Mouse (Mus musculus) forebrain, embryonic 16.5 days (tissue): Measurements from ENCODE around the gene Galntl5. TPM values are rescaled to one million over a fixed set of nuclear protein-coding genes. Genes with fewer than 3 reads are reported as not detected.
"Not testable (repeated sequence)": the region's sequence is repeated elsewhere in the genome, so short reads cannot be mapped to it uniquely, and the experiment has no call there.

Experiments used
- ATAC-seq: fragments of 200-750 bp; cut with Nextera tagmentation; 2 replicates; pipeline ENCODE4 v1.8.0; 2017; ENCODE audit warnings: mild to moderate bottlenecking, moderate library complexity
- H3K27ac ChIP-seq: fragments of 300-500 bp; sonication (generic); 2 replicates; pipeline ENCODE4 v1.5.1; 2014; ENCODE audit warnings: low read length, control low read depth
- H3K27me3 ChIP-seq: fragments of 300-500 bp; sonication (generic); replicated peaks from 2 replicates; pipeline ENCODE4 v1.6.1; 2014; ENCODE audit warnings: low read length; ENCODE audit not compliant: control insufficient read depth, insufficient read depth
- H3K36me3 ChIP-seq: fragments of 300-500 bp; sonication (generic); 2 replicates; pipeline ENCODE4 v1.6.1; 2014; ENCODE audit not compliant: control insufficient read depth, insufficient read depth
- H3K4me1 ChIP-seq: fragments of 300-500 bp; sonication (generic); replicated peaks from 2 replicates; pipeline ENCODE4 v1.6.1; 2014; ENCODE audit warnings: low read length; ENCODE audit not compliant: control insufficient read depth, insufficient read depth
- H3K4me2 ChIP-seq: fragments of 300-500 bp; sonication (generic); 2 replicates; pipeline ENCODE4 v1.6.1; 2014; ENCODE audit warnings: mild to moderate bottlenecking, low read length, control low read depth
- H3K4me3 ChIP-seq: fragments of 300-500 bp; sonication (generic); replicated peaks from 2 replicates; pipeline ENCODE4 v1.5.1; 2014; ENCODE audit warnings: mild to moderate bottlenecking, low read length, control low read depth
- H3K9ac ChIP-seq: fragments of 300-500 bp; sonication (generic); replicated peaks from 2 replicates; pipeline ENCODE4 v1.6.1; 2014; ENCODE audit warnings: low read depth, low read length, control low read depth
- H3K9me3 ChIP-seq: fragments of 300-500 bp; sonication (generic); 2 replicates; pipeline ENCODE4 v1.6.1; 2016; ENCODE audit warnings: low read length; ENCODE audit not compliant: control insufficient read depth
- WGBS: fragments of 180-500 bp; shearing (Covaris S2); extraction: QIAGEN DNeasy Blood & Tissue Kit; methylation state at CpG from one replicate; pipeline ENCODE4 v1.1.7; 2014; 5-methylcytosine and 5-hydroxymethylcytosine counted together
- polyA plus RNA-seq: library from polyadenylated mRNA; unstranded; fragments of >200 nt; fragmentation: Nextera tagmentation; extraction: Ambion mirVana; gene quantifications from 2 replicates; pipeline ENCODE4 v1.2.1, GENCODE M21; 2015

Galntl5 gene
- polyA plus RNA-seq, 1 experiment from 2014 or later: not detected

DNA sequence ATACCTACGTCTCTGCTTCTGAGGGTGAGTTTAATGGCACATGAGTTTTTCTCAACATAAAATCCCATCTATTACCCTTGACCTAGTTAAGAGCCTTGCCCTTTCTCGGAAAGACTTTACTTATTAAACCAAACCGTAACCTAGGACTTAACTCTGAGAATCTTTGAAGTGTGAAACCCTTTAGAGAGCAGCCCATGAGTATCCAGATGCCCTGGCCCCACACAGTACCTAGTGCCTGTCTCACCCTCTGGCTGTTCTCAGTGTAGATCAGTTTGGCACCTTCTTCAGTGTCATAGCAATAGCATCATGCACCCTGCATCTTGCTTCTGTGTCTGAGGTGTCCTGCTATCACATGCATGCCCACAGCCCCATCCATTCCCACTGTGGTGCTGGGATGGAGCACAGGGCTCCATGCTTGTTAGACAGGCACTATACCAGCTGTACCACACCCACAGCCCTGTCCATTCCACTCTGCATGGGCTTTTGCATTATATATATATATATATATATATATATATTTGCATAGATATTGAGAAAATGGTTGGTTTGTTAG is 1.2 kb upstream of the Galntl5 start:
- no peaks in the 10 kb centered on the region for H3K4me1 ChIP-seq
- no peak overlapping the region for H3K9ac ChIP-seq
- WGBS: 96% methylated on average over 3 of the region's 3 CpGs
- no peaks in the 10 kb centered on the region for H3K9me3 ChIP-seq
- ATAC-seq: no peak
- H3K4me2 ChIP-seq: no peak overlapping the region
- no peak overlapping the region for H3K4me3 ChIP-seq
- no peak overlapping the region for H3K27ac ChIP-seq
- H3K36me3 ChIP-seq: no peaks in the 10 kb centered on the region
- H3K27me3 ChIP-seq: no peaks in the 10 kb centered on the region

DNA sequence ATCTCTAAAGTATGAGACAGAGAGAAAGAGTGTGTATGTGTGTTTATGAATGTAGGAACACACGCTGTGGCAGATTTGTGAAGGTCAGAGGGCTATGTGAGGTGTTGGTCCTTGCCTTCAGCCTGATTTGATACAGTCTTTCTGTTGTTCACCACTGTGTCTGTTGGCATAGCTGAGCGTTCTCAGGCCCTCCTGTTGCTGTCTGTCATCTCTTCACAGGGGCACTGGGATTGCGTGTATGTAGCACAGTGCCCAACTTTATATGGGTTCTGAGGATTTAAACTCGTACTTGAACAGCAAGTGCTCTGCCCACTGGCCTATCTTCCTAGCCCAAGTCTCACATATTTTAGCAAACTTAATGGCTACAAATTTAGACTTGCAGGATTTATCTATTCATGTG is 2.3 kb downstream of the Galntl5 start:
- ATAC-seq: no peak
- H3K36me3 ChIP-seq: no peaks in the 10 kb centered on the region
- H3K27me3 ChIP-seq: no peaks in the 10 kb centered on the region
- H3K4me2 ChIP-seq: no peak overlapping the region
- H3K9ac ChIP-seq: no peak overlapping the region
- no peak overlapping the region for H3K27ac ChIP-seq
- H3K9me3 ChIP-seq: no peaks in the 10 kb centered on the region
- no peak overlapping the region for H3K4me3 ChIP-seq
- H3K4me1 ChIP-seq: no peaks in the 10 kb centered on the region
- 71% methylated on average over 4 of the region's 4 CpGs for WGBS

DNA sequence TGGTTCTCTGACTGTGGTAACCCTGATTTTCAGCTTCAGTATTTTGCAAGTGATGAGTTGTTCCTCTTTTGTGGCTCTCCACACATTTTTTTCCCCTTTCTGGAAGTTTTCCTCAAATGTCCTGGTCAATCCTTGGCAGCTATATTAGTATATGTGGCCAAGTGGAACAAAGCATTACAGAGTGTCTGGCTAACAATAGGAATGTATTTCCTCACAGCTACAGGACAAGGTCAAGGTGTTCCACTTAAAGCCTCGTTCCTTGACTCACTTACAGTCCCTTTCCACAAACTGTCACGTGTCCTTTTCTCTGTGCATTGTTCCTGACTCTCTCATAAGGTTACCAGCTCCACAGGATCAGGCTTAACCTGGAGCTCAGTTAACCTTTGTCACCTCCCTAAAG is 3.3 kb downstream of the Galntl5 start:
- Histone ChIP-seq H3K36me3 (no peaks in the 10 kb centered on the region), H3K27ac (no peak overlapping the region), H3K4me1 (no peaks in the 10 kb centered on the region), H3K27me3 (no peaks in the 10 kb centered on the region), H3K9me3 (no peaks in the 10 kb centered on the region), H3K9ac (no peak overlapping the region), H3K4me2 (no peak overlapping the region), H3K4me3 (no peak overlapping the region)
- WGBS: 54% methylated on average over 2 of the region's 2 CpGs
- ATAC-seq: no peak

DNA sequence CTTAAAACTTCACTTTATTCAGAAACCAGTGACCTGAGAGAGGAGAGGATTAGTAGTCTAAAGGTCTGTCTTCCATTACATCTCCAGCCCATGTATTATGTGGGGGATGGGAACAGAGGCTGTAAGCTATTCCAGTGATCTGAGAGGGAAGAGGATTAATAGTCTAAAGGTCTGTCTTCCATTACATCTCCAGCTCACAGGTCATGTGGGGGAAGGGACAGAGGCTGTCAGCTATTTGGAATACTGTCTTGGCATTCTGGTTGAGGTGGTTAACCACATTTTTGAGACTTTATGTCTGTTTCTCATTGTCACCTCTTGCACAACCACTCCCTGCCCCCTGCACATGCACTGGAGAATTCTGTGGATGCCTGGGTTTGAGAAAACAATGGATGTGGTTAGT is 6.5 kb downstream of the Galntl5 start:
- H3K27me3 ChIP-seq: no peaks in the 10 kb centered on the region

DNA sequence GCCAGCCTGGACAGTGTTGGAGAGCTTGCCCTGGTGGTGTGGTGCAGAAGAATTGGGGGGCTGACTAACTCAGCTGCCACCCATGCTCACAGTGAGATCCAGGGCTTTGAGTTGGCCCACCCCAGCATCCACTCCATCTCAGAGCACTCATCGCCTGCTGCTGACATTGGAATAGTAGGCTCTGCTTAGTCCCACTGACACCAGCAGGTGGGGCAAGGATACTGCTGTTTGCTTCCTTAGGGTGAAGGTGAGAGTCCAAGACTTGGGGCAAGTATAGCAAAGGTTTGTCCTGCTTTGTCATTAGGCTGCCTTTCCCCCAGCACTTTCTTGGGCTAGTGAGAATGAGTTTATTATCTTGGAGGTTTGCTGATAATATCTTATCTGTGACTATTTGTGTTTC is 7.5 kb downstream of the Galntl5 start:
- H3K9me3 ChIP-seq: no peaks in the 10 kb centered on the region
- no peak overlapping the region for H3K4me2 ChIP-seq
- 39% methylated on average over 1 of the region's 1 CpGs for WGBS
- no peaks in the 10 kb centered on the region for H3K27me3 ChIP-seq
- no peak for ATAC-seq
- H3K9ac ChIP-seq: no peak overlapping the region
- no peaks in the 10 kb centered on the region for H3K4me1 ChIP-seq
- H3K4me3 ChIP-seq: no peak overlapping the region
- H3K27ac ChIP-seq: no peak overlapping the region
- H3K36me3 ChIP-seq: no peaks in the 10 kb centered on the region

More for the DNA sequence above, 6.5 kb downstream of the Galntl5 start:
- Histone ChIP-seq H3K9me3 (no peaks in the 10 kb centered on the region), H3K36me3 (no peaks in the 10 kb centered on the region), H3K9ac (no peak overlapping the region), H3K27ac (no peak overlapping the region), H3K4me2 (no peak overlapping the region), H3K4me1 (no peaks in the 10 kb centered on the region), H3K4me3 (no peak overlapping the region)
- no peak for ATAC-seq

DNA sequence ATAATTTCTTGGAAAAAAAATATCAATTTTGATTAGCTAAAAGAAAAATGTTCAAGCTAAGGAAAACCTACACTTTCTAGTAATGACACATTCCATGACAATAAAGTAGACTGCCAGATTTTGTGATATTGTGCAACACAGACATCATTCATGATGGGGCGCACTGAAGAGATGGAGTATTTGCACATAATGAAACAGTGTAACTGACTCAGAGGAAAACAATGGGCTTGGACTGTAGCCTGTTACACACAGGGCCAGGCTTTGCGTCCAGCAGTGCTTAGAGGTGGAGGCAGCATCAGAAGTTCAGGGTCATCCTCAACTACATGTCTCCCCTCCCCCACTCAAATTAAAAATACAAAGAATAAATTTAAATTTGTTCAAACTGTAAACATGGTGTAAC is 9.3 kb downstream of the Galntl5 start:
- no peak overlapping the region for H3K9ac ChIP-seq
- no peaks in the 10 kb centered on the region for H3K9me3 ChIP-seq
- no peaks in the 10 kb centered on the region for H3K4me1 ChIP-seq
- 76% methylated on average over 2 of the region's 2 CpGs for WGBS
- H3K4me2 ChIP-seq: no peak overlapping the region
- no peak for ATAC-seq
- no peak overlapping the region for H3K4me3 ChIP-seq
- no peaks in the 10 kb centered on the region for H3K36me3 ChIP-seq
- no peaks in the 10 kb centered on the region for H3K27me3 ChIP-seq
- H3K27ac ChIP-seq: no peak overlapping the region

DNA sequence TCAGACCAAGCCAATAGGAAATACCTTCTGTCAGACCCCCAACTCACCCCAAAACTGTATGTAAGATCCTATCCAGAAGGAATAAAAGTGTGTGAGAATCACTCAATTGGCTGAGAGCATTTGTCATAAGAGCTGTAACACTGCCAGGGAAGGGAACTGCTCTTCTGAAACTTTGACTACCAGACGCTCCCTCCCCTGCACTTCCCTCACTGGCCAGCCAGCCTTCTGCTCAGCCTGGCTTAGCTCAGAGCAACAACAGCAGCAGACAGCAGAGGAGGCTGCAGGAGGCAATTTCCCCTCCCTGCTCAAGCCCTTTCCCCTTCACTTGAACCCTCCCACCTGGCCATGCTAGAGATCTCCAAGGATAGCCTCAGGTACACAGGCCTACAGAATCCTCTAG is 30.6 kb downstream of the Galntl5 start:
- H3K27me3 ChIP-seq: no peaks in the 10 kb centered on the region
- H3K9me3 ChIP-seq: no peaks in the 10 kb centered on the region
- WGBS: 78% methylated on average over 1 of the region's 1 CpGs
- no peak overlapping the region for H3K27ac ChIP-seq
- no peak overlapping the region for H3K4me3 ChIP-seq
- H3K4me1 ChIP-seq: no peaks in the 10 kb centered on the region
- H3K36me3 ChIP-seq: no peaks in the 10 kb centered on the region
- no peak for ATAC-seq
- H3K4me2 ChIP-seq: no peak overlapping the region
- no peak overlapping the region for H3K9ac ChIP-seq

DNA sequence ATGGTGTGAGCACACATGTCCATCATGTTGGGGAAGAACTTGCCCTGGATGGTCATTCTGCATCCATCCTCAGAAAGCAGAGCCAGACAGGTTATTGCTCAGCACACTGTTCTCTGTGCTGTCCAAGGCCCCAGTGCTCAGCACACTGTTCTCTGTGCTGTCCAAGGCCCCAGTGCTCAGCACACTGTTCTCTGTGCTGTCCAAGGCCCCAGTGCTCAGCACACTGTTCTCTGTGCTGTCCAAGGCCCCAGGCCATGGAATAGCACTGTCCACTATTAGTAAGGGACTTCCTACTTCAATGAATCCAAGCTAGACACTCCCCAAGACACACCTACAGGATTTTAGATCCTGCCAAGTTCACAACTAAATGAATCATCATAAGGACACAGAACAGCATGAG is 32.0 kb downstream of the Galntl5 start:
- H3K4me3 ChIP-seq, H3K4me1 ChIP-seq, H3K36me3 ChIP-seq, ATAC-seq, H3K9me3 ChIP-seq, H3K27ac ChIP-seq, H3K9ac ChIP-seq, H3K4me2 ChIP-seq, H3K27me3 ChIP-seq: not testable (repeated sequence)

DNA sequence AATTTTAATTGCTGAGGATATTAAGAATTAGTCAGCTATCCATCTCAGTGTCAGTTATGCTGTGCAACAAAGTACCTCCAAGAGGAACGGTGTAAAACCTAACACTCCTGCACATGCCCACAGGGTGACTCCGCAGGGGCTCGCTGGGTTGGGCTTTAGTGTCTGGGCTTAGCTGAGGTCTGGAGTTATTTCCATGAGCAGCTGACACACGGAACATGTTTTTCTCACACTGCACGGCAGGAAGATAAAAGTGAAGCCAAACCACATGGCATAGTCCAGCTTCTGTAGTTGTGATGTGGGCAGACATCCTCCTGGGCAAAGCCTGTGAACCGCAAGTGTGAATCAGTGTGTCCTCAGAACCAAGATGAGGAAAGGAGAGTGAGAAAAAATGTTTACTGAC is 33.7 kb downstream of the Galntl5 start:
- H3K4me3 ChIP-seq: no peak overlapping the region
- H3K9me3 ChIP-seq: no peaks in the 10 kb centered on the region
- no peak overlapping the region for H3K27ac ChIP-seq
- no peaks in the 10 kb centered on the region for H3K36me3 ChIP-seq
- no peak overlapping the region for H3K9ac ChIP-seq
- 85% methylated on average over 6 of the region's 6 CpGs for WGBS
- no peak overlapping the region for H3K4me2 ChIP-seq
- no peaks in the 10 kb centered on the region for H3K27me3 ChIP-seq
- ATAC-seq: no peak
- H3K4me1 ChIP-seq: no peaks in the 10 kb centered on the region

DNA sequence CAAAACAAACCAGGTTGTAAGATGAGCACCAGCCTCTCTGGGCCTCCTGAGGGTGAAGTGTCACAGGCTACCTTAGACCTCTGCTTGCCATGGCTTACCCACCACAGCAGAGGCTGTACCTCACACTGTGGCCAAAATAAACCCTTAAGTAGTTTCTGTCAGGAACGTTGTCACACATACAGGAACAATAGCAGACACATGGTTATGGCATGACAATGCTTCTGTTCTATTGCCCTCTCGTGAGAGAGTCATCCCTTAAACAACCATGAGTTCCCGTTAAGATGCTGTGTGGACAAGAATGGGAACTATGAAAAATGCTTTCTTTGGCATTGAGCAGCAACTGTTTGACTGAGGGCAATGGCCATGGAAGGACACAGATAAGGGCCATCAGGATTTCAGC is 40.3 kb downstream of the Galntl5 start, which contains the start of gene Galnt11:
Gene Galnt11 (plus strand): TSS at position 301 of the 400 bp plus-strand sequence.
- ATAC-seq: no peak
- H3K9ac ChIP-seq: peak within 1 kb of the TSS; percentile 81
- peak within 1 kb of the TSS; percentile 69 for H3K4me2 ChIP-seq
- H3K36me3 ChIP-seq: no peaks in the 10 kb centered on the region
- peak within 1 kb of the TSS; percentile 82 for H3K27ac ChIP-seq
- H3K27me3 ChIP-seq: no peaks in the 10 kb centered on the region
- H3K9me3 ChIP-seq: no peaks in the 10 kb centered on the region
- H3K4me3 ChIP-seq: peak within 1 kb of the TSS; percentile 74
- WGBS: 90% methylated on average over 3 of the region's 3 CpGs
- peaks cover 9% of the 10 kb centered on the region for H3K4me1 ChIP-seq
